Mouse (Mus musculus) retina, embryonic 14.5 days (tissue): ENCODE results near the gene Mprip.

ENCODE experiments used
- DNase-seq: peaks from one replicate; pipeline ENCODE4 v3.0.0-alpha.2; 2015; ENCODE audit warnings: low spot score

The Mprip gene

DNA sequence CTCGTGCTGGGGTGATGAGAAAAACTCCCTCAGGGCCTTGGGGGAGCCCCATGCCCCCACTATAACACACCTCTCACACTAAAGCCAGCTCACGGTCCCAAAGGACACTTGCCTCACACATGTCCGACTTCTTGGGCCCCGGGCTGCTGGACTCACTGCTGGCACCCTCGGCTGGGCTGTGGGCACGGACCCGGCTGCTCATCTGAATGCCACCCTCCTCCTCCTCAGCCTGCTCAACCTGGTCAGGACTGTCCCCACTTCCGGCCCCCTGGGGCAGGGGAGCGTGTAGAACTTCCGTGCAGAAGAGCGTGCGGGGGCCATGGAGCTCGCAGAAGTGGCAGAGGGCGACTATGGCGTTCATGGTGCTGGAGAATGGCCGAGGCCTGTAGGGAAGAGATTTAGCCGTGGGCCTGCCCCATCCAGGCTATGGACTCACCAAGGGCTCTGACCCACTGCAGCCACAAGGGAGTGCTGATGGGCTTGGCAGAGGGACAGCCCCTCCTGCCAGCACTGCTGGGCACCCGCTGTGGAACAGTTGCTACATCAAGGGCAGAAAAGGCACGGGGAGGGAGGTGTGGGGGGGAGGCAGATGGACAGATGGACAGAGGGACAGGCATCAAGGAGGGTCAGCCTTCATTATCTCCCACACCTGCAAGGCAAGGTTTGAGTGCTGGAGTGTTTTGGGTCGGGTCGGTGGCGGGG, 143.5 kb downstream of the Mprip start:
- DNase-seq: no peak

- no peak for DNase-seq
Observed at GRCm38 (mm10) chr11:59805256-59805655, 144.2 kb downstream of the Mprip start.

DNA sequence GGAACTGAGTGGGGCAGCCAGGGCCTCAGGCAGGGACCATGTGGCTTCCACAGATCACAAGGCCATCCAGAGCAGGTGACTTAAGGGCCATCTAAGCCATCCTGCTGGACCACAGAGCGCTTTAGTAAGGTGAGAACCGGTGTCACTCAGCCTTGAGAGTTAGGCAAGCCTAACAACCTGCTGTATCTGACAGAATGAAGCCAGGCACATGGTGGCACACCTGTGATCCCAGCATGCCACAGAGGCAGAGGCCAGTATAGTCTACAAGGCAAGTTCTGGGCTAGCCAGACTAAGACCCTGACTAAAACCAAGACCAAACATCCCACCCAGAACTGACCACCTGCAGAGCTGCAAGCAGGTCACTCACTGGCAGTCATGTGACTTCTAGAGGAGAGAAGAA, 144.6 kb downstream of the Mprip start:
- DNase-seq: no peak

DNA sequence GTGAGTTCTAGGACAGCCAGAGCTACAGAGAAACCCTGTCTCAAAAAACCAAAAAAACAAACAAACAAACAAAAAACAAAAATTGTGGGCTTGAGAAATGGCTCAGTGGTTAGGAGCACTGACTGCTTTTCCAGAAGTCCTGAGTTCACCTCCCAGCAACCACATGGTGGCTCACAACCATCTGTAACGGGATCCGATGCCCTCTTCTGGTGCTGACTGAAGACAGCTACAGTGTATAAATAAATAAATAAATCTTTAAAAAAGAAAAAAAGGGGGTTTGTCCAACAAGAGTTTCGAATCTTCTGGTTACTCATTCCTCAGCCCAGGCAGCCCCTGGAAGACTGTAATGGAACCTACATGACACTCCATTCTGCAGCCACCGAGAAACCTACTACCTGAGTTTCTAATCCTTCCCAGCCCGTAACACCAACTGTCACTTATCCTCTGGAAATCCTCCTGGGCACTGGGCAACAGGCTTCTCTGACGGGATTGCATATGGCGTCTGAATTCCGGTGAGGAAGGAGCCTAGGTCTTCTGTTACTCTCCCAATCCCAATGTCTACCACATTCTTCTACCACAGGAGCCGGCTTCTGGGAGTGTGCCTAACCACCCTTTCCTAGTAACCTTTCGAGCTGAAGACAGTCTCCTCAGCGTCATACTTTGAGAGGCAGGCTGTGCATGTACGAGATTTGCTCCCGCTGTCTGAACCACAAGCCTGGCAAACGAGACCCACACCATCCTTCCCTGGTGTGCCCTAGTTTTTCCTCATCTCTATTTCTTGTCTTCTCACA, 147.3 kb downstream of the Mprip start:
- no peak for DNase-seq

DNA sequence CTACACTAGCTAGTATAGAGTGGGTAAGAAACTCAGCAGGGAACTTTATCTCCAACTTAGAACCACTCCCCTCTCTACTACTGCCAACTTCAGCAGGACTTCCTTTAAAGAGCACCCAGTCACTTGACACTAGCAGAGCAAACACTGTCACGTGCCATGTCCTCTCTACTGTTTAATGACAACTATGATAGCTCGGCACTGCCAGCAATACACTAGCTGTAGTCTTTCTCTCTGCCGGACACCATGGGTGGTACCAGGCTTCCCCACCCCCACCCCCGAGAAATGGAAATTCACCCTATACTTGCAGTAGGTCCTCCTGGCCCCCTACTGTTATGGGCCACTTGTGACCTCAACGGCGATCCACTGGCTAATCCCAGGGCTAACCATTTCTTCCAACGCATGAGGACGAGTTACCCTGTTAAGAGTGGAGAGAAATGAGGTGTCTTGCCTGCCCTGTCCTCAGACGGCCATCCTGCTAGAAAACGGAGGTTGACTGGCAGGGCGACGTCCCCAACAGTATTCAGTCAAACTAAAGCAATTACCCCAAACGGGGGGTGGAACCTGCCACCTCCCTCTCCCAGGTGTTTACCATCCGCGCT, 148.1 kb downstream of the Mprip start:
- DNase-seq: peak; percentile 11

DNA sequence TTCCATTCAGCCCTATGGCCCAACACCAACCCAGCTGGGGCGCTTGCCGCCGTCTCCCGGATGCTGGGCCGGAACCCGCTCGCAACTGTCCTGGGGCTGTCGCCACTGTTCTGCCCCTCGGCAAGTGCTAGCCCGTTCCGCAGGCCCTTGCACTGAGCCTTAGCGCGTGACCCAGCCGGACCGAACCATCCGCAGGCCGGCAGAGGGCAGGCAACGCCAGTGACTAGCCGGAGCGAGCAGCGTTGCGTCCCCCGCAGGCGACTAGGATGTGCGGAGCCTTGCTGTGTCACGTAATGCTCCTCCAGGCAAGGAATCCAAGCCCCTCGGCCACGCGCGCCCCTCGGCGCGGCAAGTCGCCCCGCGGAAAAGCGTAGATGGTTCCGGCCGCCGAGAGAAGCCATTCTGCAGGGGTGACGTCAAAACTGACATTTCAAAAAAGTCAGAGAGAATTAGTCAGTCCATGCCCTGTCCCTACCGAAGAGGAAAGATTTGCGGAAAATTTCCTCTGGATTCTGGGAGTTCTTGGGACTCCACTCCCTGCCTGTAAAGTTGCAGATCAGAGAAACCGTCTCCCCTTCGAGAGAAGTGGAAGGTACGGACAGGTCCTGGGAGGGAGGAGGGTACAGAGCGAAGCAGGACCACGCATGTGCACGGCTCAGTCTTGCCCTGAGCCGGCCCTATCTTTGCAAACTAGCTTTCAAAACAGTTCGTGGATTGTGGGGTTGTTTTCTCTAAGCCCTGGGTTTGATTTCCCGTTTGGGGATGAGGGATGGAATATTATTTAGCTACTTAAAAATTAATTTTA, 148.8 kb downstream of the Mprip start, which contains the start of gene Flcn:
TSS of gene Flcn (minus strand) at position 347 of the 805 bp plus-strand sequence.
- DNase-seq: peak; percentile 87

- no peak for DNase-seq
Observed at GRCm38 (mm10) chr11:59810480-59811158, 149.5 kb downstream of the Mprip start.

- peak; percentile 26 for DNase-seq
Observed at GRCm38 (mm10) chr11:59811211-59811610, 150.1 kb downstream of the Mprip start.

GRCm38 (mm10) chr11:59813276-59813675, 152.2 kb downstream of the Mprip start:
- no peak for DNase-seq

GRCm38 (mm10) chr11:59814311-59814710, 153.2 kb downstream of the Mprip start:
- no peak for DNase-seq

DNA sequence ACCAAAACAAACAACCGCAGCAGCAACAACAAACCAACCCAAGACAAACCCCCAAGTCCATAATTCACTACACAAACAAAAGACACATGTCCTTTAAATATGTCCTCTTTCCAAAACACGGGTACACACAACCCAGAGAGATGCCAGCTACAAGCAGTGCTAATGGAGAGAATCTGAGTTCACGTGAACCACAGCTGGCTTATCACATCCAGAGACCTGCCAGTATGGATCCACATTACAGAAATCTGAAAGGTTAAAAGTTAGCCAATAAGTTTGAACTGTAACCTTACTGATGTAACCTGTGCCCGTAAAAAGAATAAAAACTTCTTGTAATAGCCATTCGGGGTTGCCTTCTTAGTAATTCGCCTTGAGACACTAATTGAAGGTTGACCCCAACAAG, 153.8 kb downstream of the Mprip start:
- no peak for DNase-seq

DNA sequence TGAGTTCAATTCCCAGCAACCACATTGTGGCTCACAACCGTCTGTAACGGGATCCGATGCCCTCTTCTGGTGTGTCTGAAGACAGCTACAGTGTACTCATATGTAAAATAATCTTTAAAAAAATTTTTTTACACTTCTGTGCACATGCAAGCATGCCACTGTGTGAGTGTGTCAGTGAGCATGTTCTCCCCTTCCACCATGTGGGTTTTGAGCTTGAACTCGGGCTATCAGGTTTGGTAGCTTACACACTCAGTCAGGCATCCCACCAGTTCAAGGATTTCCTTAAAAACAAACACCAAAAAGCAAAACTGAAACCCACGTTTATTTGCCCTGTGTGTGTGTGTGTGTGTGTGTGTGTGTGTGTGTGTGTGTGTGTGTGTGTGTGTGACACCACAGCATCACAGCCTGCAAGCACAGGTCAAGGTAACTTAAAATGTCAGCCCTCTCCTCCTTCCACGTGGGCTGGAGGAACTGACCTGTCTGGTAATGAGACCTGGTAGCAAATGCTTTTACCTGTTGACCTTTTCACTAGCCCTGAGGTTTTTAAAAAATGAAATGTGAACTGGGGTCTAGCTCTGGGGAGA, 154.5 kb downstream of the Mprip start:
- DNase-seq: no peak

DNA sequence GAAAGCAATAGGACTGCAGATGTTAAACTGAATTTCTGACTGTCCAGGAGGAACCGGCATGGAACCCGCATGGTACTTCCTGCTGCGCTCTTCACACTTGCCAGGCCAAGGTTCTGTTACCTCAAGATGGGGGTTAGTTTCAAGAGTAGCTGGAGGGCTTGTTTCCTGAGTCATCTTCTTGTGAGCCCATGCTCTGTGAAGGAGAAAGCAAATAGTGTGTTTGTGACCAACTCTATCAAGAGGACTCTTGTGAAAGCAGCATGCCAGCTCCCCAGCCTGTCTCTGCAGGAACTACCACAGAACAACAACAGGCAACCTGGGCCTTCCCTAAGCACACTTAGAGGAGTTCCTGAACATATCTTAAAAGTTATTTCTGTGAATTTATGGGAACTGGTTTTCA, 156.8 kb downstream of the Mprip start:
- no peak for DNase-seq

DNA sequence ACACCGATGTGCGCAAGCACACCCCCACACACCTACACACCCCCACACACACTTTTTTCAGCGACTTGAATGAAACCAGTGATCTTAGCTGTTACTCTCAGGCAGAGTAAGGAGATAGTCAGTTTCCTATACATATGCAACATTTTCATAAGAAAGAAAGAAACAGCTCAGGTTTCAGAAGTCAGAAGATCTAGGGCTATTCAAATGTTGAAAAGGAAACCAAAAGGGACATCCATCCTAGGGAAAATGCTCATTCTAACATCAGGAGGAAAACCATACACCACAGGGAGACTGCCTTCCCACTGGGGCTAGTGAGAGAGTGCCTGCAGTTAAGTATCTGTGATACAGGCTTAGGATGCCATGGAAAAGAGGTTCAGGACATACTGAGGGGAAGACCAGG, 160.5 kb downstream of the Mprip start:
- no peak for DNase-seq
